Mouse (Mus musculus) liver, adult 2 months (tissue): ENCODE results near the gene Dgkg. TPM values are rescaled to one million over a fixed set of nuclear protein-coding genes. Genes with fewer than 3 reads are reported as not detected.
A peak's percentile ranks its signal among the peaks of the same experiment; 100 is the strongest.

ENCODE experiments used
- DNase-seq: peaks from one replicate; pipeline ENCODE4 v3.0.0-alpha.2; 2011; ENCODE audit warnings: low read depth, low spot score; ENCODE audit errors: extremely low read depth
- H3K27ac ChIP-seq: fragments of 200-500 bp; replicated peaks from 2 replicates; pipeline ENCODE4 v1.5.1; 2012; ENCODE audit warnings: low read depth, mild to moderate bottlenecking, control low read depth, inconsistent platforms, low read length; ENCODE audit not compliant: insufficient read depth
- H3K27me3 ChIP-seq: fragments of 200-500 bp; 2 replicates; pipeline ENCODE4 v1.6.1; 2012; ENCODE audit warnings: mild to moderate bottlenecking, moderate library complexity, low read length, inconsistent platforms; ENCODE audit not compliant: control insufficient read depth, insufficient read depth
- H3K36me3 ChIP-seq: fragments of 200-500 bp; 2 replicates; pipeline ENCODE4 v1.6.1; 2012; ENCODE audit warnings: low read length, inconsistent platforms; ENCODE audit not compliant: control insufficient read depth, insufficient read depth
- H3K4me1 ChIP-seq: fragments of 200-500 bp; 2 replicates; pipeline ENCODE4 v1.6.1; 2011; ENCODE audit warnings: low read length; ENCODE audit not compliant: control insufficient read depth, insufficient read depth
- H3K4me3 ChIP-seq: fragments of 200-500 bp; 2 replicates; pipeline ENCODE4 v1.5.1; 2011; ENCODE audit warnings: low read depth, mild to moderate bottlenecking, control low read depth, low read length, moderate library complexity; ENCODE audit not compliant: insufficient read depth
- H3K79me2 ChIP-seq: fragments of 200-500 bp; 2 replicates; pipeline ENCODE4 v1.6.1; 2012; ENCODE audit warnings: inconsistent platforms, mild to moderate bottlenecking, low read length, moderate library complexity; ENCODE audit not compliant: control insufficient read depth, insufficient read depth
- H3K9ac ChIP-seq: fragments of 200-500 bp; 2 replicates; pipeline ENCODE4 v1.6.1; 2012; ENCODE audit warnings: low read depth, mild to moderate bottlenecking, control low read depth, inconsistent platforms, low read length
- CTCF ChIP-seq: fragments of 200-500 bp; IDR thresholded peaks from 2 replicates; pipeline ENCODE4 v1.5.1; 2011; ENCODE audit warnings: low read depth, low read length, control low read depth
- POLR2A ChIP-seq: fragments of 200-500 bp; IDR thresholded peaks from 2 replicates; pipeline ENCODE4 v1.6.1; 2011; ENCODE audit warnings: low read length, control low read depth; ENCODE audit not compliant: insufficient read depth; ENCODE audit errors: extremely low read depth
- WGBS: fragments of 180-500 bp; shearing (Covaris S2); methylation state at CpG from one replicate; pipeline ENCODE4 v1.1.7; 2018; 5-methylcytosine and 5-hydroxymethylcytosine counted together
- polyA plus RNA-seq: library from polyadenylated mRNA; depleted of rRNA; stranded (reverse); fragments of >200 nt; gene quantifications from 2 replicates; pipeline ENCODE4 v1.2.3, GENCODE M21; 2012
- total RNA-seq: library from RNA; depleted of rRNA; stranded (reverse); fragments of >200 nt; gene quantifications from 2 replicates; pipeline ENCODE4 v1.2.3, GENCODE M21; 2014

Dgkg gene
- total and polyA plus RNA-seq, 2 experiments = under 0.01 to 0.02 TPM

GRCm38 (mm10) chr16:22601756-22602155, 55.3 kb downstream of the Dgkg start:
- H3K27me3 ChIP-seq = no peaks in the 10 kb centered on the region
- H3K9ac ChIP-seq = no peak overlapping the region
- no peak for DNase-seq
- no peaks in the 10 kb centered on the region for H3K36me3 ChIP-seq
- no peak overlapping the region for H3K4me3 ChIP-seq
- no peak overlapping the region for H3K27ac ChIP-seq
- H3K4me1 ChIP-seq = no peaks in the 10 kb centered on the region; the same call in 1 of the 2 replicates
- H3K79me2 ChIP-seq = no peaks in the 10 kb centered on the region
- no peak for TF ChIP-seq CTCF
- TF ChIP-seq POLR2A = no peak
- 88% methylated on average over 3 of the region's 3 CpGs for WGBS

DNA sequence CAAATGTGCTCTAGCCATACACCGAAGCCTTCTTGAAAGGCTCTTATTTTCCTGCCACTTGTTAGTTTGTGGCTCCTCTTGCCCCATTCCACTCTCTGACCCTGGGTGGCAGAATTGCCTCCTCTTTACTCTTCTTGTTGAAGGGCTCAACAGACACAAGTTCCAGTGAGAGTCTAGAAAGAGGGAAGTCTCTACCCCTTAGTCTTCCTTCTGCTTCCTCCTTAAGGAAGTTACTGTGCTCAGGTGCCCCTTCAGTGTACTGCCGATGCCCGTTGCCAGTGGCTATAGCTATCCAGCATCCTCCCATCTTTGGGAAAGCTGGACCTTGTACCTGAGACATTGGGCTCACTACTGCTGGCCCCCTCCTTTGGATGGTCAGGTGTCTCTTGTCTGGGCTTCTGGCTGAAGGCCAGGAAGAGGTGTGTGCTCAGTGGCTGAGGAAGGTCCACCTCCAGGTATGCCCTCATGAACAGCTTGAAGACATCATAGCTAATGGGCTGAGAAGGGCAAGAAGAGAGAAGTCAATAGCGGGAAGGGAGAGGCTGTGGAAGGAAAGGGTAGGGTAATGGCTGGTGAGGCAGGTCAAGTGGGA, 56.8 kb downstream of the Dgkg start:
- 87% methylated on average over 4 of the region's 4 CpGs for WGBS
- no peaks in the 10 kb centered on the region for H3K79me2 ChIP-seq
- no peaks in the 10 kb centered on the region for H3K27me3 ChIP-seq
- H3K9ac ChIP-seq = no peak overlapping the region
- H3K36me3 ChIP-seq = no peaks in the 10 kb centered on the region
- no peaks in the 10 kb centered on the region; the same call in 1 of the 2 replicates for H3K4me1 ChIP-seq
- no peak for TF ChIP-seq CTCF
- TF ChIP-seq POLR2A = no peak
- no peak overlapping the region for H3K27ac ChIP-seq
- no peak for DNase-seq
- H3K4me3 ChIP-seq = no peak overlapping the region

GRCm38 (mm10) chr16:22598741-22599140, 58.3 kb downstream of the Dgkg start:
- Histone ChIP-seq H3K27me3 (no peaks in the 10 kb centered on the region), H3K36me3 (no peaks in the 10 kb centered on the region), H3K27ac (no peak overlapping the region), H3K4me3 (no peak overlapping the region), H3K9ac (no peak overlapping the region), H3K79me2 (no peaks in the 10 kb centered on the region), H3K4me1 (no peaks in the 10 kb centered on the region; the same call in 1 of the 2 replicates)
- WGBS = 32% methylated on average over 6 of the region's 6 CpGs
- DNase-seq = peak; percentile 88
- no peak for TF ChIP-seq CTCF
- TF ChIP-seq POLR2A = no peak

DNA sequence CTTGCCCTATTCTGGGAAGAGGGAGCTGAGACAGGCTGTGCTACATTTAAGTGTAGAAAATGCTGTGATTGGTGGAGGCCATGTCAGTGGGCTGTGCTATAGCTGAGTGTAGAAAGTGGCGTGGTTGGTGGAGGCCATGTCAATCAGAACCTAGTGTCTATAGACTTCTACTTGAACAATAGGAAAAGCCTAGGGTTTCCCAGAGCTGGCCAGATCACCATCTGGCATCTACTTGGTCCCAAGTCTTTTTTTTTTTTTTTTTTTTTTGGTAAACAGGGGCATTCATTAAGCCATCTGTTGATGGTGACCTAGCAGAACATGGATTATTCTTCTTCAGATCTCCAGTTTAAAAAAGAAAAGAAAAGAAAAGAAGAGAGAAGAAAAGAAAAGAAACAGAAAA, 60.6 kb downstream of the Dgkg start:
- Histone ChIP-seq H3K4me3 (no peak overlapping the region), H3K36me3 (no peaks in the 10 kb centered on the region), H3K79me2 (no peaks in the 10 kb centered on the region), H3K4me1 (no peaks in the 10 kb centered on the region; the same call in 1 of the 2 replicates), H3K27me3 (no peaks in the 10 kb centered on the region), H3K27ac (no peak overlapping the region), H3K9ac (no peak overlapping the region)
- 94% methylated on average over 1 of the region's 1 CpGs for WGBS
- no peak for TF ChIP-seq POLR2A
- DNase-seq = no peak

DNA sequence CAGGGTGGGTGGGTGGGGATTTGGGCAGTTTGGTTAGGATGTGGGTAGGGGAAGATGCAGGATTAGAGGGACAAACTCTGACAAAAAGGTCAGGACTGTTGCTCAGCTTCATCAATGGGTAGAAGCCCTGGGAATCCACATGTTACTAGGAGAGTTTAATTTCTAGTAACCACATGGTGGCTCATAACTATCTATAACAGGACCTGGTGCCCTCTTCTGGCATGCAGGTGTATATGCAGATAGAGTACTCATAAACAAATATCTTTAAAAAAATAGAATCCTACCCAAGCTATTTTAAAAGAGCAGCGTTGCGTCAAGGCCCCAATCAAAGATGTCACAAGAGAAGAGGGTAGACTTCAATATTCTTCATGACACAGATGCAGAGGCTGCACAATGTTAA, 63.1 kb downstream of the Dgkg start:
- Histone ChIP-seq H3K4me3 (no peak overlapping the region), H3K4me1 (no peaks in the 10 kb centered on the region; the same call in 1 of the 2 replicates), H3K9ac (no peak overlapping the region), H3K79me2 (no peaks in the 10 kb centered on the region), H3K27ac (no peak overlapping the region), H3K36me3 (no peaks in the 10 kb centered on the region), H3K27me3 (no peaks in the 10 kb centered on the region)
- WGBS = 85% methylated on average over 2 of the region's 2 CpGs
- TF ChIP-seq CTCF = no peak
- no peak for TF ChIP-seq POLR2A
- DNase-seq = peak; percentile 5

DNA sequence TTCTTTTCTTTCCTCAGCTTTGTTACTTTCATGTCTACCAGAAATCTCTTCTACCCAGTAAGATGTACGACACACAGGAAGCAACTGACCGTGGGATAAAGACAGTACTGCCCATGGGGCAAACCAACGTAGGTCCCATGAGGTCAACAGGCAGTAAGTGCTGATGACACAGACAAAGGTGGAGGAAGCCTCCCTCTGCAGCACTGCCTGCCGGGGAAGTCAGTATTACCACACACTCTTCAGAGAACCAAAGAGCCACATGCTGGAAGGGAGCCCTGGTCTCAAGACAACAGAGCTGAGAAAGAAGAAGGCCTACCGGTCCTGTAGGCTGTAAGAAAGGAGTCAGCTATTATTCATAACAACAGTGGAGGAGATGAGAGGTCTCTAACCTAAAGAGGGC, 67.4 kb downstream of the Dgkg start:
- WGBS = 61% methylated on average over 5 of the region's 5 CpGs
- no peak overlapping the region for H3K4me3 ChIP-seq
- H3K79me2 ChIP-seq = no peaks in the 10 kb centered on the region
- H3K27ac ChIP-seq = no peak overlapping the region
- no peaks in the 10 kb centered on the region for H3K4me1 ChIP-seq
- DNase-seq = no peak
- H3K9ac ChIP-seq = no peak overlapping the region
- TF ChIP-seq CTCF (no peak), POLR2A (no peak)
- H3K36me3 ChIP-seq = no peaks in the 10 kb centered on the region
- no peaks in the 10 kb centered on the region for H3K27me3 ChIP-seq
